ENCODE assay signal across 8 mouse cellular contexts in the genomic region with DNA sequence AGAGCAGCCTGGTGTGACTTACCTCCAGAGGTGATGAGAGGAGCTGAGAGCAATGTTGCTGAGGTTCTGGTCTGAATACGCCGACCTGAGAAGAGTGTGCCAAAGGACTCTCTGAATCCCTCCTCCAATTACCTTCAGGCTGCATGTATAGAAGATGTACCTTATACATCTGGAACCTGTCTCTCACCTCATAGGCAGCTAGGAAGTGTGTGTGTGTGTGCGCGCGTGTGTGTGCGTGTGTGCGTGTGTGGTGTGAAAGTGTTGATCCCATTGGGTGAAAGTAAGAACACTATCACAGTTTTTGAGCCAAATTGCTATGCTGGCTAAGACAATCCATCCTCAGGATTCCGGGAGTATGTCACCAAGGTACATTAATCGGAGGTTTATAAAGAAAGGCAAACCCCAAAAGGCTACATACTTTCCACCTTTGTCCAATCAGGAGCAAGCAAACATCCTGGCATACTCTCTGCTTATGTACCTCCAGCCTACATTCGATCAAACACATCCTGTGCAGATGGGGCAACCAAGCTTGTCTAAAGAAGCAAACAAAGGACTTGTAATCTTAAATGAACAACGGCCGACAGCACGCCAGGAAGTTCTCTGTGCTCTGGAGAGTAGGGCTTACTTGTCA. TPM values are rescaled to one million over a fixed set of nuclear protein-coding genes. Genes with fewer than 3 reads are reported as not detected.
DNase-seq lines count a peak whose midpoint lies in the region; ATAC-seq lines count a peak whose summit lies in the region.

A gene (minus strand): TSS at position 508 of the 631 bp plus-strand sequence.

- no peaks in the 10 kb centered on the region for H3K9me3 ChIP-seq in lung, embryonic 16.5 days (ENCODE audit: control insufficient read depth, low read length)
- H3K9me3 ChIP-seq in forebrain, embryonic 13.5 days (replicated peaks): no peaks in the 10 kb centered on the region
- no peaks in the 10 kb centered on the region for H3K9me3 ChIP-seq in limb, embryonic 15.5 days

- no peak within 1 kb of the TSS for H3K4me2 ChIP-seq in lung, embryonic 16.5 days (ENCODE audit: low read depth, low read length)
- no peak within 1 kb of the TSS for H3K4me2 ChIP-seq in forebrain, embryonic 13.5 days
- no peak within 1 kb of the TSS for H3K4me2 ChIP-seq in limb, embryonic 15.5 days

- no peak within 1 kb of the TSS for H3K4me3 ChIP-seq in lung, embryonic 16.5 days (ENCODE audit: low read length)
- no peak within 1 kb of the TSS for H3K4me3 ChIP-seq in forebrain, embryonic 13.5 days
- H3K4me3 ChIP-seq in limb, embryonic 15.5 days: no peak within 1 kb of the TSS

- 0 out of 2 replicates have a peak, but pooled peaks have one; percentile 43 for ATAC-seq in lung, embryonic 16.5 days (ENCODE audit: low read depth)
- no peak for ATAC-seq in forebrain, embryonic 13.5 days
- peak; percentile 31 to 46; a peak in 2 of 4 replicates for ATAC-seq in hematopoietic stem cell, adult 5-6 weeks (replicated peaks in 1 of 2; ENCODE audit: insufficient read depth in 1 of 2, low FRiP score in 2 of 2, low TSS enrichment in 1 of 2, low read depth in 1 of 2, poor library complexity in 2 of 2, severe bottlenecking in 2 of 2)
- ATAC-seq in limb, embryonic 15.5 days (ENCODE audit: insufficient number of reproducible peaks, low FRiP score, low TSS enrichment, low read depth): no peak

- H3K27ac ChIP-seq in lung, embryonic 16.5 days (ENCODE audit: low read length): no peak within 1 kb of the TSS
- H3K27ac ChIP-seq in forebrain, embryonic 13.5 days: no peak within 1 kb of the TSS
- no peak within 1 kb of the TSS for H3K27ac ChIP-seq in limb, embryonic 15.5 days

- no peak for DNase-seq in lung, postnatal 10 days
- DNase-seq in spleen, adult 12 weeks (ENCODE audit: low spot score): peak; percentile 23
- DNase-seq in cerebellum, adult 8-10 months: no peak
- no peak for DNase-seq in urinary bladder, postnatal 14 days (ENCODE audit: low spot score)

- H3K36me3 ChIP-seq in lung, embryonic 16.5 days (ENCODE audit: control insufficient read depth, insufficient read depth, low read length): no peaks in the 10 kb centered on the region
- H3K36me3 ChIP-seq in forebrain, embryonic 13.5 days (ENCODE audit: poor library complexity, severe bottlenecking): no peaks in the 10 kb centered on the region
- no peaks in the 10 kb centered on the region for H3K36me3 ChIP-seq in limb, embryonic 15.5 days

- H3K27me3 ChIP-seq in lung, embryonic 16.5 days (ENCODE audit: control insufficient read depth, insufficient read depth, low read depth, low read length): no peaks in the 10 kb centered on the region
- no peaks in the 10 kb centered on the region for H3K27me3 ChIP-seq in forebrain, embryonic 13.5 days
- no peaks in the 10 kb centered on the region for H3K27me3 ChIP-seq in limb, embryonic 15.5 days

- H3K9ac ChIP-seq in lung, embryonic 16.5 days (ENCODE audit: low read length): no peak within 1 kb of the TSS
- no peak within 1 kb of the TSS for H3K9ac ChIP-seq in forebrain, embryonic 13.5 days
- H3K9ac ChIP-seq in limb, embryonic 15.5 days: no peak within 1 kb of the TSS

- 64% methylated on average over 13 of the region's 13 CpGs for WGBS in lung, embryonic 16.5 days
- WGBS in forebrain, embryonic 13.5 days: 87% methylated on average over 13 of the region's 13 CpGs
- WGBS in limb, embryonic 15.5 days: 86% methylated on average over 13 of the region's 13 CpGs

- no peaks in the 10 kb centered on the region for H3K4me1 ChIP-seq in lung, embryonic 16.5 days (replicated peaks; ENCODE audit: control insufficient read depth, insufficient read depth, low read length)
- H3K4me1 ChIP-seq in forebrain, embryonic 13.5 days: no peaks in the 10 kb centered on the region
- no peaks in the 10 kb centered on the region for H3K4me1 ChIP-seq in limb, embryonic 15.5 days

RNA-seq across cellular contexts. Expression of the gene that starts here (rescaled TPM):
- 140 and 151 TPM in 2 replicates for polyA plus RNA-seq in lung, embryonic 16.5 days (2015; fragmentation: Nextera tagmentation; extraction: Ambion mirVana)
- 12.4 and 13.7 TPM in 2 replicates for polyA plus RNA-seq in forebrain, embryonic 13.5 days (2015; fragmentation: Nextera tagmentation; extraction: Ambion mirVana)
- total RNA-seq in hematopoietic stem cell, adult 5-6 weeks (2017): 46.2 and 50.2 TPM in 2 replicates
- 44.2 and 54.6 TPM in 2 replicates for polyA plus RNA-seq in limb, embryonic 15.5 days (2015; fragmentation: Nextera tagmentation; extraction: Ambion mirVana)

Comparison
In these comparisons a context has a peak if more than half of its experiments do, and no peak if none do; other contexts are left out.
1. ATAC-seq: peak in lung, embryonic 16.5 days (single experiment) and hematopoietic stem cell, adult 5-6 weeks (2 of 2); none in forebrain, embryonic 13.5 days (single experiment) and limb, embryonic 15.5 days (single experiment).